Comparison of ENCODE assay signal across 8 mouse cellular contexts in the genomic region with DNA sequence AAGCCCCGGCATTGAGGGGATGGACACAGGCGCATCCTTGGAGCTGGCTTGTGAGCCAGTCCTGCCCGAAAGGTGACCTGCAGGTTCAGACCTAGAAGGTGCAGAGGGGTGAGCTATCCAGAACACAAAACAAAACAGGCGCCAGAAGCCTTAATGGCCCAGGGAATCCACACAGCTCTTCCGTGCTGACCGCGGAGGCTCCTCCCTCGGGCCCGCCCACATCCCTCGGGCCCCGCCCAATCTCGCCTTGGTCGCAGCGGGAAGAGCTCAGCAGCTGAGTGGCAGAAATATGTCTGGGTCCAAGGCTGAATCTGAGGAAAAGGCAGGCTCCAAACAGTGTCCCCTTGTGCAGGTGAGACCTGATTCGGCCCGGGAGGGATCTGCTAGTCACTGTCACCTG. TPM values are rescaled to one million over a fixed set of nuclear protein-coding genes. Genes with fewer than 3 reads are reported as not detected.
A peak's percentile ranks its signal among the peaks of the same experiment; 100 is the strongest.
DNase-seq lines count a peak whose midpoint lies in the region; ATAC-seq and TF ChIP-seq lines count a peak whose summit lies in the region.

No protein-coding gene starts in this region.

- peak; percentile 59; the same call in 1 of the 2 replicates for ATAC-seq in forebrain, embryonic 15.5 days (replicated peaks)
- ATAC-seq in lung, embryonic 14.5 days (ENCODE audit: insufficient read depth), result peak; percentile 70; the same call in 1 of the 2 replicates

- H3K4me1 ChIP-seq in ES-Bruce4 (ENCODE audit: control insufficient read depth, insufficient read depth, low read length), result no peaks in the 10 kb centered on the region
- H3K4me1 ChIP-seq in forebrain, embryonic 15.5 days, result peaks cover 22% of the 10 kb centered on the region
- no peaks in the 10 kb centered on the region for H3K4me1 ChIP-seq in lung, embryonic 14.5 days (ENCODE audit: insufficient read depth)
- peaks cover 5% of the 10 kb centered on the region for H3K4me1 ChIP-seq in olfactory bulb, adult 2 months (ENCODE audit: control insufficient read depth, insufficient read depth, low read length)

- H3K27me3 ChIP-seq in ES-Bruce4 (ENCODE audit: control insufficient read depth, insufficient read depth, low read length, poor library complexity, severe bottlenecking), result no peaks in the 10 kb centered on the region
- H3K27me3 ChIP-seq in forebrain, embryonic 15.5 days, result no peaks in the 10 kb centered on the region
- H3K27me3 ChIP-seq in lung, embryonic 14.5 days (ENCODE audit: insufficient read depth, low read length), result no peaks in the 10 kb centered on the region

- H3K4me2 ChIP-seq in forebrain, embryonic 15.5 days (replicated peaks), result peak overlapping the region; percentile 44
- peak overlapping the region; percentile 56 for H3K4me2 ChIP-seq in lung, embryonic 14.5 days

- peak overlapping the region; percentile 29; the same call in 1 of the 2 replicates for H3K27ac ChIP-seq in ES-Bruce4 (ENCODE audit: insufficient read depth, low read length)
- no peak overlapping the region for H3K27ac ChIP-seq in forebrain, embryonic 15.5 days (replicated peaks)
- H3K27ac ChIP-seq in layer of hippocampus, adult 2 months, result 0 out of 2 replicates have a peak overlapping the region, but pooled peaks have one; percentile 23
- no peak overlapping the region for H3K27ac ChIP-seq in lung, embryonic 14.5 days (ENCODE audit: low read depth)
- H3K27ac ChIP-seq in olfactory bulb, adult 2 months (ENCODE audit: insufficient read depth, low read depth, low read length), result no peak overlapping the region

- TF ChIP-seq POLR2A in ES-Bruce4 (IDR thresholded peaks at IDR 0.05; ENCODE audit: insufficient read depth, low read length), result no peak
- TF ChIP-seq POLR2A in olfactory bulb, adult 2 months (IDR thresholded peaks at IDR 0.05; ENCODE audit: insufficient read depth, low read depth, low read length), result no peak

- peak; percentile 74 for DNase-seq in c-Kit-positive CD71-positive TER-119-negative erythroid progenitor cells, embryonic 14.5 days (ENCODE audit: low read depth)
- DNase-seq in heart, postnatal 25 days (ENCODE audit: low spot score), result peak; percentile 35
- DNase-seq in layer of hippocampus, adult 2 months (ENCODE audit: low spot score in 2 of 2), result peak; percentile 27 to 64
- peak; percentile 76 for DNase-seq in lung, embryonic 14.5 days
- peak; percentile 14 to 16 for DNase-seq in thymus, adult 18-20 months

- H3K36me3 ChIP-seq in ES-Bruce4 (ENCODE audit: control insufficient read depth, insufficient read depth, low read length, poor library complexity, severe bottlenecking), result peaks cover 11% of the 10 kb centered on the region
- H3K36me3 ChIP-seq in forebrain, embryonic 15.5 days, result peaks cover 11% of the 10 kb centered on the region; the same call in 1 of the 2 replicates
- peaks cover 37% of the 10 kb centered on the region for H3K36me3 ChIP-seq in lung, embryonic 14.5 days (ENCODE audit: insufficient read depth)

- TF ChIP-seq CTCF in ES-Bruce4 (IDR thresholded peaks at IDR 0.05; ENCODE audit: low read depth, low read length), result no peak
- TF ChIP-seq CTCF in layer of hippocampus, adult 2 months (conservative IDR thresholded peaks at IDR 0.05), result no peak
- TF ChIP-seq CTCF in lung, embryonic 14.5 days (IDR thresholded peaks at IDR 0.05; ENCODE audit: low read depth), result no peak
- TF ChIP-seq CTCF in olfactory bulb, adult 2 months (IDR thresholded peaks at IDR 0.05; ENCODE audit: insufficient read depth, low read depth, low read length), result no peak

- peak overlapping the region; percentile 20 for H3K9ac ChIP-seq in ES-Bruce4 (ENCODE audit: low read depth, poor library complexity, severe bottlenecking)
- H3K9ac ChIP-seq in forebrain, embryonic 15.5 days (replicated peaks), result peak overlapping the region; percentile 35; the same call in 1 of the 2 replicates
- H3K9ac ChIP-seq in lung, embryonic 14.5 days, result peak overlapping the region; percentile 21; the same call in 1 of the 2 replicates

- TF ChIP-seq EP300 in ES-Bruce4 (IDR thresholded peaks at IDR 0.05; ENCODE audit: insufficient read depth, low read depth, low read length), result no peak

- H3K4me3 ChIP-seq in ES-Bruce4 (ENCODE audit: low read depth, low read length), result peak overlapping the region; percentile 45
- H3K4me3 ChIP-seq in forebrain, embryonic 15.5 days, result peak overlapping the region; percentile 38
- H3K4me3 ChIP-seq in layer of hippocampus, adult 2 months, result peak overlapping the region; percentile 56
- peak overlapping the region; percentile 31 for H3K4me3 ChIP-seq in lung, embryonic 14.5 days (ENCODE audit: low read depth, low read length)
- peak overlapping the region; percentile 40 for H3K4me3 ChIP-seq in olfactory bulb, adult 2 months (ENCODE audit: insufficient read depth, low read depth, low read length)

- H3K9me3 ChIP-seq in ES-Bruce4 (replicated peaks; ENCODE audit: control insufficient read depth, insufficient read depth, low read length, poor library complexity, severe bottlenecking), result no peaks in the 10 kb centered on the region
- no peaks in the 10 kb centered on the region for H3K9me3 ChIP-seq in forebrain, embryonic 15.5 days
- H3K9me3 ChIP-seq in lung, embryonic 14.5 days (ENCODE audit: low read depth, low read length), result no peaks in the 10 kb centered on the region

- WGBS in forebrain, embryonic 15.5 days, result 26% methylated on average over 16 of the region's 16 CpGs
- 20% methylated on average over 16 of the region's 16 CpGs for WGBS in lung, embryonic 14.5 days
- 18% methylated on average over 16 of the region's 16 CpGs for WGBS in olfactory bulb, adult 2 months

- intact Hi-C loops in heart, postnatal 25 days (cut with DNase I), result no loop called here

RNA-seq across cellular contexts. Expression of a gene that starts 3.1 kb away (rescaled TPM):
- polyA plus RNA-seq in ES-Bruce4 (2011; ENCODE audit: insufficient read depth, insufficient read length, low read depth, missing spikeins), result 40.6 and 41.2 TPM in 2 replicates
- 7.2 and 8.2 TPM in 2 replicates for polyA plus RNA-seq in forebrain, embryonic 15.5 days (2015; fragmentation: Nextera tagmentation; extraction: Ambion mirVana)
- 1 to 10 TPM; 3.2 to 3.9 TPM for total RNA-seq in heart, postnatal 25 days (2021)
- total RNA-seq in layer of hippocampus, adult 2 months (2021), result 1 to 10 TPM; 2.6 to 2.8 TPM
- 10.2 and 10.4 TPM in 2 replicates for polyA plus RNA-seq in lung, embryonic 14.5 days (2014; fragmentation: Nextera tagmentation; extraction: Ambion mirVana)
- polyA plus RNA-seq in olfactory bulb, adult 2 months (2012; ENCODE audit: insufficient read depth, insufficient read length, low replicate concordance, missing spikeins), result not detected in 2 replicates

RNA-seq across cellular contexts. Expression of a gene that starts 3.1 kb away (rescaled TPM):
- polyA plus RNA-seq in ES-Bruce4 (2011; ENCODE audit: insufficient read depth, insufficient read length, low read depth, missing spikeins), result 22.0 and 22.8 TPM in 2 replicates
- polyA plus RNA-seq in forebrain, embryonic 15.5 days (2015; fragmentation: Nextera tagmentation; extraction: Ambion mirVana), result 32.5 and 34.5 TPM in 2 replicates
- 10 to 100 TPM; 26.1 to 29.0 TPM for total RNA-seq in heart, postnatal 25 days (2021)
- 10 to 100 TPM; 31.4 to 34.0 TPM for total RNA-seq in layer of hippocampus, adult 2 months (2021)
- 24.7 and 25.6 TPM in 2 replicates for polyA plus RNA-seq in lung, embryonic 14.5 days (2014; fragmentation: Nextera tagmentation; extraction: Ambion mirVana)
- not detected in 2 replicates for polyA plus RNA-seq in olfactory bulb, adult 2 months (2012; ENCODE audit: insufficient read depth, insufficient read length, low replicate concordance, missing spikeins)

RNA-seq across cellular contexts. Expression of a gene that starts 35.7 kb away (rescaled TPM):
- 25.9 and 28.0 TPM in 2 replicates for polyA plus RNA-seq in ES-Bruce4 (2011; ENCODE audit: insufficient read depth, insufficient read length, low read depth, missing spikeins)
- polyA plus RNA-seq in forebrain, embryonic 15.5 days (2015; fragmentation: Nextera tagmentation; extraction: Ambion mirVana), result 69.9 and 73.1 TPM in 2 replicates
- total RNA-seq in heart, postnatal 25 days (2021), result 10 to 100 TPM; 29.1 to 30.2 TPM
- total RNA-seq in layer of hippocampus, adult 2 months (2021), result 10 to 100 TPM; 45.3 to 47.2 TPM
- 47.9 and 51.2 TPM in 2 replicates for polyA plus RNA-seq in lung, embryonic 14.5 days (2014; fragmentation: Nextera tagmentation; extraction: Ambion mirVana)
- polyA plus RNA-seq in olfactory bulb, adult 2 months (2012; ENCODE audit: insufficient read depth, insufficient read length, low replicate concordance, missing spikeins), result not detected in 2 replicates

RNA-seq across cellular contexts. Expression of a gene that starts 53.0 kb away (rescaled TPM):
- polyA plus RNA-seq in ES-Bruce4 (2011; ENCODE audit: insufficient read depth, insufficient read length, low read depth, missing spikeins), result 0.27 TPM in 1 of 2 replicates, not detected in the other
- 1.3 and 1.6 TPM in 2 replicates for polyA plus RNA-seq in forebrain, embryonic 15.5 days (2015; fragmentation: Nextera tagmentation; extraction: Ambion mirVana)
- under 1 TPM in 1 of 2 experiments, not detected in 1; 0.10 TPM for total RNA-seq in heart, postnatal 25 days (2021)
- total RNA-seq in layer of hippocampus, adult 2 months (2021), result under 1 TPM; 0.47 to 0.82 TPM
- polyA plus RNA-seq in lung, embryonic 14.5 days (2014; fragmentation: Nextera tagmentation; extraction: Ambion mirVana), result 0.47 TPM in 1 of 2 replicates, not detected in the other
- not detected in 2 replicates for polyA plus RNA-seq in olfactory bulb, adult 2 months (2012; ENCODE audit: insufficient read depth, insufficient read length, low replicate concordance, missing spikeins)

RNA-seq across cellular contexts. Expression of a gene that starts 56.5 kb away (rescaled TPM):
- polyA plus RNA-seq in ES-Bruce4 (2011; ENCODE audit: insufficient read depth, insufficient read length, low read depth, missing spikeins), result 102 and 107 TPM in 2 replicates
- 112 TPM in 2 replicates for polyA plus RNA-seq in forebrain, embryonic 15.5 days (2015; fragmentation: Nextera tagmentation; extraction: Ambion mirVana)
- total RNA-seq in heart, postnatal 25 days (2021), result 10 to 100 TPM; 22.8 to 23.1 TPM
- 10 to 100 TPM; 17.6 to 18.2 TPM for total RNA-seq in layer of hippocampus, adult 2 months (2021)
- polyA plus RNA-seq in lung, embryonic 14.5 days (2014; fragmentation: Nextera tagmentation; extraction: Ambion mirVana), result 87.4 and 97.0 TPM in 2 replicates
- polyA plus RNA-seq in olfactory bulb, adult 2 months (2012; ENCODE audit: insufficient read depth, insufficient read length, low replicate concordance, missing spikeins), result 611 TPM in 1 of 2 replicates, not detected in the other

Comparison
In these comparisons a context has a peak if more than half of its experiments do, and no peak if none do; other contexts are left out.
1. H3K27ac ChIP-seq: peak in ES-Bruce4 (single experiment) and layer of hippocampus, adult 2 months (single experiment); none in forebrain, embryonic 15.5 days (single experiment), lung, embryonic 14.5 days (single experiment) and olfactory bulb, adult 2 months (single experiment).
2. DNase-seq: peak in every context shown above with its lines; median percentile 76 in lung, embryonic 14.5 days; 74 in c-Kit-positive CD71-positive TER-119-negative erythroid progenitor cells, embryonic 14.5 days; 46 in layer of hippocampus, adult 2 months; 35 in heart, postnatal 25 days; 15 in thymus, adult 18-20 months.
3. Peak in every context shown above with its lines, with median percentiles within 50 percentile points of each other: H3K4me3 ChIP-seq and H3K9ac ChIP-seq.